Mouse (Mus musculus): ENCODE results near the gene Rffl. TPM values are rescaled to one million over a fixed set of nuclear protein-coding genes. Genes with fewer than 3 reads are reported as not detected.
A peak's percentile ranks its signal among the peaks of the same experiment; 100 is the strongest.

Rffl gene
- polyA plus RNA-seq, 1 experiment from 2014 or later: 23.7 TPM

- 81% methylated on average over 3 of the region's 3 CpGs for WGBS
- no peaks in the 10 kb centered on the region for H3K9me3 ChIP-seq (ENCODE audit: low read length)
- ATAC-seq (ENCODE audit: low FRiP score, low TSS enrichment): no peak
Observed at GRCm38 (mm10) chr11:82807370-82807769, 63.6 kb downstream of the Rffl start.

GRCm38 (mm10) chr11:82806656-82807055, 64.4 kb downstream of the Rffl start:
- 76% methylated on average over 3 of the region's 3 CpGs for WGBS
- no peaks in the 10 kb centered on the region for H3K9me3 ChIP-seq (ENCODE audit: low read length)
- H3K4me1 ChIP-seq (ENCODE audit: insufficient read depth, low read length): peaks cover under 1% of the 10 kb centered on the region; the same call in 1 of the 2 replicates
- peaks cover 48% of the 10 kb centered on the region for H3K36me3 ChIP-seq (ENCODE audit: insufficient read depth, low read length)
- no peak overlapping the region for H3K9ac ChIP-seq (replicated peaks; ENCODE audit: low read length)
- no peak for ATAC-seq (ENCODE audit: low FRiP score, low TSS enrichment)
- no peak overlapping the region for H3K27ac ChIP-seq (ENCODE audit: low read length)
- H3K4me2 ChIP-seq (replicated peaks; ENCODE audit: low read depth, low read length): no peak overlapping the region
- no peak overlapping the region for H3K4me3 ChIP-seq (ENCODE audit: low read length)
- no peaks in the 10 kb centered on the region for H3K27me3 ChIP-seq (ENCODE audit: insufficient read depth, low read length)

More at GRCm38 (mm10) chr11:82807370-82807769, 63.6 kb downstream of the Rffl start:
- Histone ChIP-seq H3K27me3 (ENCODE audit: insufficient read depth, low read length) (no peaks in the 10 kb centered on the region), H3K9ac (replicated peaks; ENCODE audit: low read length) (no peak overlapping the region), H3K4me1 (ENCODE audit: insufficient read depth, low read length) (peaks cover 8% of the 10 kb centered on the region), H3K4me3 (ENCODE audit: low read length) (no peak overlapping the region), H3K27ac (ENCODE audit: low read length) (no peak overlapping the region), H3K4me2 (replicated peaks; ENCODE audit: low read depth, low read length) (no peak overlapping the region), H3K36me3 (ENCODE audit: insufficient read depth, low read length) (peaks cover 46% of the 10 kb centered on the region)

- H3K27me3 ChIP-seq (ENCODE audit: insufficient read depth, low read length): no peaks in the 10 kb centered on the region
- H3K4me3 ChIP-seq (ENCODE audit: low read length): no peak overlapping the region
- H3K9me3 ChIP-seq (ENCODE audit: low read length): no peaks in the 10 kb centered on the region
- peaks cover 19% of the 10 kb centered on the region for H3K4me1 ChIP-seq (ENCODE audit: insufficient read depth, low read length)
- ATAC-seq (ENCODE audit: low FRiP score, low TSS enrichment): no peak
- H3K27ac ChIP-seq (ENCODE audit: low read length): no peak overlapping the region
- WGBS: 92% methylated on average over 11 of the region's 11 CpGs
- H3K36me3 ChIP-seq (ENCODE audit: insufficient read depth, low read length): peaks cover 39% of the 10 kb centered on the region
- no peak overlapping the region for H3K9ac ChIP-seq (replicated peaks; ENCODE audit: low read length)
- no peak overlapping the region for H3K4me2 ChIP-seq (replicated peaks; ENCODE audit: low read depth, low read length)
Observed at GRCm38 (mm10) chr11:82783453-82783852, 87.6 kb downstream of the Rffl start.

- Histone ChIP-seq H3K27me3 (ENCODE audit: insufficient read depth, low read length) (no peaks in the 10 kb centered on the region), H3K9ac (replicated peaks; ENCODE audit: low read length) (peak overlapping the region; percentile 96), H3K4me3 (ENCODE audit: low read length) (peak overlapping the region; percentile 88), H3K4me1 (ENCODE audit: insufficient read depth, low read length) (peaks cover 19% of the 10 kb centered on the region), H3K9me3 (ENCODE audit: low read length) (no peaks in the 10 kb centered on the region), H3K4me2 (replicated peaks; ENCODE audit: low read depth, low read length) (peak overlapping the region; percentile 66), H3K36me3 (ENCODE audit: insufficient read depth, low read length) (peaks cover 26% of the 10 kb centered on the region), H3K27ac (ENCODE audit: low read length) (peak overlapping the region; percentile 95; the same call in 1 of the 2 replicates)
- ATAC-seq (ENCODE audit: low FRiP score, low TSS enrichment): no peak
- 36% methylated on average over 6 of the region's 6 CpGs for WGBS
Observed at GRCm38 (mm10) chr11:82782197-82782596, 88.8 kb downstream of the Rffl start.

DNA sequence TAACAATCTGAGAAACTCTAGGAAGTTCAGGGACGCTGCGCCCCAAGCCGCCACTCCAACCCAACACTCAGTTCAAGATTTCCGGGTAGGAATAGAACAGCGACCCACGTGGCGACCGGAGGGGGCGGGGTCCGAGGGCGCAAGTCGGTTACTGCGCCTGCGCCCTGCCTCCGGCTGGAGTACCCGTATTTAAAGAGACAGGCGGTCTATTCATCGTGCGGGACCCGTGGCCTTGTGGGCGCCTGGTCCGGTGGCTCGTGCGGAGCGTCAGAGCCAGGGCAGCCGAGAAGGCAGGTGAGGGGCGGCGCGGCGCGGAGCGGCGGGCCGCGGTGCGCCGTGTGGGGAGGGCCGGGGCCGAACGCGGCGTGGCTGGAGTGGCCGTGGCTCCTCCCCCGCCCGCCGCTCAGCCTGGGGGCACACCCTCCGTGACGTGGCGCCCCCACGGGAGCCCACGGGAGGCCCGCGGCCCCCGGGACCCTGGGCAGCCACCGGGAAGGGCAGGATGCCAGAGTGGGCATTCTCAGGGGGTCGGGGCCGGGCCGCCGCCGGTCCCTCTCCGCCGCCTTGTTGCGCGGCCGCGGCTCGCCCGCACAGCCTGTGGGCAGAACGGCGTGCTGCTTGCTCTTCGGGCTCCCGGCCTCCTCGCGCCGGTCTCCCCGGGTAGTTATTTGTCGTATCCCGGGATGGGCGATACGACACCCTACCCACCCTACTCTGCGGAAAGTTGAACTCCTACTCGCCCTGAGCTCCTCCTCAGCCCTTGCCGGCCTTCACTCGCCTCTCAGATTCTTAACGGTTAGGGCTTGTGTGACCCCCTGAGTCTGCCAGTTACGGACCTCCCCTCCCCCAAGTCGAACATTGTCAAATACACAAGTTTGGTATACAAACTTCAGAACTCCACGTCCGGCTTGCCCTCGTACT, 89.8 kb downstream of the Rffl start, which contains the start of gene Lig3:
Gene Lig3 (plus strand): TSS at position 126 of the 921 bp plus-strand sequence.
- no peaks in the 10 kb centered on the region for H3K9me3 ChIP-seq (ENCODE audit: low read length)
- H3K36me3 ChIP-seq (ENCODE audit: insufficient read depth, low read length): peaks cover 20% of the 10 kb centered on the region
- peak within 1 kb of the TSS; percentile 88 for H3K4me3 ChIP-seq (ENCODE audit: low read length)
- H3K4me2 ChIP-seq (replicated peaks; ENCODE audit: low read depth, low read length): peak within 1 kb of the TSS; percentile 66
- no peaks in the 10 kb centered on the region for H3K27me3 ChIP-seq (ENCODE audit: insufficient read depth, low read length)
- peak; percentile 95 for ATAC-seq (ENCODE audit: low FRiP score, low TSS enrichment)
- peak within 1 kb of the TSS; percentile 95 for H3K27ac ChIP-seq (ENCODE audit: low read length)
- peak within 1 kb of the TSS; percentile 96 for H3K9ac ChIP-seq (replicated peaks; ENCODE audit: low read length)
- under 1% methylated on average over 50 of the region's 90 CpGs for WGBS
- H3K4me1 ChIP-seq (ENCODE audit: insufficient read depth, low read length): peaks cover 19% of the 10 kb centered on the region

- ATAC-seq (ENCODE audit: low FRiP score, low TSS enrichment): no peak
- H3K4me3 ChIP-seq (ENCODE audit: low read length): peak overlapping the region; percentile 88
- peak overlapping the region; percentile 66 for H3K4me2 ChIP-seq (replicated peaks; ENCODE audit: low read depth, low read length)
- peaks cover 11% of the 10 kb centered on the region; the same call in 1 of the 2 replicates for H3K36me3 ChIP-seq (ENCODE audit: insufficient read depth, low read length)
- peaks cover 19% of the 10 kb centered on the region for H3K4me1 ChIP-seq (ENCODE audit: insufficient read depth, low read length)
- 0 out of 2 replicates have a peak overlapping the region, but pooled peaks have one; percentile 95 for H3K27ac ChIP-seq (ENCODE audit: low read length)
- H3K9ac ChIP-seq (replicated peaks; ENCODE audit: low read length): peak overlapping the region; percentile 96
- H3K9me3 ChIP-seq (ENCODE audit: low read length): no peaks in the 10 kb centered on the region
- no peaks in the 10 kb centered on the region for H3K27me3 ChIP-seq (ENCODE audit: insufficient read depth, low read length)
- WGBS: 40% methylated on average over 5 of the region's 5 CpGs
Observed at GRCm38 (mm10) chr11:82780134-82780533, 90.9 kb downstream of the Rffl start.

GRCm38 (mm10) chr11:82764438-82764924, 106.5 kb downstream of the Rffl start:
- H3K27me3 ChIP-seq (ENCODE audit: insufficient read depth, low read length): no peaks in the 10 kb centered on the region
- peaks cover 24% of the 10 kb centered on the region for H3K4me1 ChIP-seq (ENCODE audit: insufficient read depth, low read length)
- ATAC-seq (ENCODE audit: low FRiP score, low TSS enrichment): peak; percentile 82
- H3K27ac ChIP-seq (ENCODE audit: low read length): peak overlapping the region; percentile 86
- peak overlapping the region; percentile 95 for H3K9ac ChIP-seq (replicated peaks; ENCODE audit: low read length)
- H3K9me3 ChIP-seq (ENCODE audit: low read length): no peaks in the 10 kb centered on the region
- 0% methylated on average over 28 of the region's 28 CpGs for WGBS
- peak overlapping the region; percentile 98 for H3K4me3 ChIP-seq (ENCODE audit: low read length)
- H3K4me2 ChIP-seq (replicated peaks; ENCODE audit: low read depth, low read length): peak overlapping the region; percentile 97
- 0 out of 2 replicates have a peak, but pooled peaks cover 5% of the 10 kb centered on the region for H3K36me3 ChIP-seq (ENCODE audit: insufficient read depth, low read length)

DNA sequence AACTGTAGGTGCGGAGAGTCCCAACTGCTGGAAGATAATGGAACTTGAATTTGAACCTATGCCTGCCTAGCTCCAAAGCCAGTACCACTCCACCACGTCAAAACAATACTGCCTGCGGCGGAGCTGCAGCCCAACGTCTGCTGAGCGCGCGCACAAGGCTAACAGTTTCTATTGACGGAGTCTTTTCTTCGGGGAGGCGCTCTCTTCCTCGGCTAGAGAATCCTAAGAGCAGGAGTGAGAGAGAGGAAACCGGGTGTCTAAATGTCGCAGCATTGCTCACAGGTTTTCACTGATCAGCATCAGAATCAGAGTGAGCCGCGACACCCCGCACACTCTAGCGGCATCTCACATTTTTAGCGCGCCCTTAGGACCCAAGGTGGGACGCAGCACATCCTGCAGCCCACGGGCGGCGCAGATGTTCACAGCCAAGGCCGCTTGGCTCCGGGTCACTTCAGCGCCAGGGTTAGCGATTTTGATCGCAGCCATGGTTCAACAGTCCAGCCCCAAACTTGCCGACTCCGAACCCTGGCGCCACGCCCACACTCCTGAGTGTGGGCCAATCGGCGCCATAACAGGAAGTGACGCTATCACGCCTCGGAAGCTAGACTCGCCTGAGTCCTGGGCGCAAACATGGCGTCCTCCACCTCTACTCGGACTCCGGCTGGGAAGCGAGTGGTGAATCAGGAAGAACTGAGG, 107.1 kb downstream of the Rffl start, which contains the start of the genes Cct6b and Zfp830:
Gene Cct6b (minus strand): TSS at position 580 of the 696 bp plus-strand sequence.
Gene Zfp830 (plus strand): TSS at position 604 of the 696 bp plus-strand sequence.
- under 1% methylated on average over 44 of the region's 44 CpGs for WGBS
- H3K27me3 ChIP-seq (ENCODE audit: insufficient read depth, low read length): no peaks in the 10 kb centered on the region
- H3K27ac ChIP-seq (ENCODE audit: low read length): peak within 1 kb of the TSS; percentile 95
- peak within 1 kb of the TSS; percentile 95 for H3K9ac ChIP-seq (replicated peaks; ENCODE audit: low read length)
- ATAC-seq (ENCODE audit: low FRiP score, low TSS enrichment): peak; percentile 100
- no peaks in the 10 kb centered on the region for H3K9me3 ChIP-seq (ENCODE audit: low read length)
- H3K4me3 ChIP-seq (ENCODE audit: low read length): peak within 1 kb of the TSS; percentile 98
- H3K4me1 ChIP-seq (ENCODE audit: insufficient read depth, low read length): peaks cover 24% of the 10 kb centered on the region
- H3K4me2 ChIP-seq (replicated peaks; ENCODE audit: low read depth, low read length): peak within 1 kb of the TSS; percentile 97
- H3K36me3 ChIP-seq (ENCODE audit: insufficient read depth, low read length): 0 out of 2 replicates have a peak, but pooled peaks cover 3% of the 10 kb centered on the region

- 7% methylated on average over 4 of the region's 4 CpGs for WGBS
- Histone ChIP-seq H3K9ac (replicated peaks; ENCODE audit: low read length) (peak overlapping the region; percentile 95), H3K27ac (ENCODE audit: low read length) (peak overlapping the region; percentile 95), H3K27me3 (ENCODE audit: insufficient read depth, low read length) (no peaks in the 10 kb centered on the region), H3K4me3 (ENCODE audit: low read length) (peak overlapping the region; percentile 98), H3K36me3 (ENCODE audit: insufficient read depth, low read length) (0 out of 2 replicates have a peak, but pooled peaks cover under 1% of the 10 kb centered on the region), H3K4me2 (replicated peaks; ENCODE audit: low read depth, low read length) (peak overlapping the region; percentile 97), H3K9me3 (ENCODE audit: low read length) (no peaks in the 10 kb centered on the region), H3K4me1 (ENCODE audit: insufficient read depth, low read length) (peaks cover 24% of the 10 kb centered on the region)
- ATAC-seq (ENCODE audit: low FRiP score, low TSS enrichment): no peak
Observed at GRCm38 (mm10) chr11:82763261-82763660, 107.7 kb downstream of the Rffl start.

Measured in kidney, embryonic 16.5 days (tissue).